19 mouse cellular contexts compared by ENCODE assay signal in genomic region chr1:131879816-131880215, GRCm38 (mm10).
"Had no signal": no experiment of that assay in that cellular context is flagged by ENCODE, and none has a peak within 500 bp of the region (broad histone marks: within the 10 kb centered on the region; RNA-seq: fewer than 3 reads in every experiment).

No protein-coding gene starts in this region.

- H3K4me2 ChIP-seq: liver, embryonic 15.5 days; lung, embryonic 15.5 days; midbrain, embryonic 12.5 days; midbrain, embryonic 15.5 days; neural tube, embryonic 12.5 days; stomach, embryonic 15.5 days had no signal

- DNase-seq: liver, postnatal 0 days; lung, adult 2 months; lung, postnatal 14 days; lung, postnatal 36 days; right cerebral cortex, postnatal 25 days; right cerebral cortex, postnatal 4 days; spleen, adult 18-20 months; thymus, adult 2 months; thymus, postnatal 25 days; thymus, postnatal 4 days had no signal

- H3K27ac ChIP-seq: liver, embryonic 15.5 days; lung, embryonic 15.5 days; midbrain, embryonic 10.5 days; midbrain, embryonic 12.5 days; midbrain, embryonic 15.5 days; neural tube, embryonic 12.5 days; stomach, embryonic 15.5 days; stomach, postnatal 0 days had no signal

- H3K4me1 ChIP-seq: liver, embryonic 15.5 days; lung, embryonic 15.5 days; midbrain, embryonic 15.5 days; neural tube, embryonic 12.5 days; stomach, embryonic 15.5 days had no signal

- H3K9me3 ChIP-seq: liver, embryonic 15.5 days; lung, embryonic 15.5 days; midbrain, embryonic 10.5 days; midbrain, embryonic 12.5 days; midbrain, embryonic 15.5 days; neural tube, embryonic 12.5 days; stomach, embryonic 15.5 days had no signal

- ATAC-seq: liver, postnatal 0 days; lung, postnatal 0 days; midbrain, embryonic 15.5 days had no signal

- H3K36me3 ChIP-seq: liver, embryonic 15.5 days; lung, embryonic 15.5 days; midbrain, embryonic 10.5 days; midbrain, embryonic 12.5 days; midbrain, embryonic 15.5 days; neural tube, embryonic 12.5 days; stomach, embryonic 15.5 days had no signal

- H3K4me3 ChIP-seq: liver, embryonic 15.5 days; lung, embryonic 15.5 days; midbrain, embryonic 10.5 days; midbrain, embryonic 12.5 days; midbrain, embryonic 15.5 days; neural tube, embryonic 12.5 days; stomach, embryonic 15.5 days had no signal

- H3K9ac ChIP-seq: liver, embryonic 15.5 days; liver, postnatal 0 days; lung, embryonic 15.5 days; midbrain, embryonic 12.5 days; midbrain, embryonic 15.5 days; neural tube, embryonic 12.5 days; stomach, embryonic 15.5 days had no signal

- H3K27me3 ChIP-seq: liver, embryonic 15.5 days; lung, embryonic 15.5 days; midbrain, embryonic 12.5 days; midbrain, embryonic 15.5 days; neural tube, embryonic 12.5 days; stomach, embryonic 15.5 days had no signal
